ENCODE assay signal across 8 mouse cellular contexts in genomic region chr1:134561770-134562143, GRCm38 (mm10). TPM values are rescaled to one million over a fixed set of nuclear protein-coding genes. Genes with fewer than 3 reads are reported as not detected.
A peak's percentile ranks its signal among the peaks of the same experiment; 100 is the strongest.
DNase-seq lines count a peak whose midpoint lies in the region; ATAC-seq and TF ChIP-seq lines count a peak whose summit lies in the region.

No protein-coding gene starts in this region.

- intact Hi-C loops in heart, postnatal 10 days (cut with DNase I) = no loop called here

- TF ChIP-seq CTCF in E14TG2a.4 (conservative IDR thresholded peaks at IDR 0.05; ENCODE audit: low read length) = no peak

- H3K4me3 ChIP-seq in heart, embryonic 13.5 days = peak overlapping the region; percentile 100
- peak overlapping the region; percentile 99 for H3K4me3 ChIP-seq in E14TG2a.4 (replicated peaks; ENCODE audit: low read length)
- H3K4me3 ChIP-seq in forebrain, embryonic 16.5 days (replicated peaks; ENCODE audit: low read length) = peak overlapping the region; percentile 100
- H3K4me3 ChIP-seq in liver, embryonic 16.5 days (ENCODE audit: low read depth, low read length) = peak overlapping the region; percentile 90

- H3K9ac ChIP-seq in heart, embryonic 13.5 days = peak overlapping the region; percentile 99
- H3K9ac ChIP-seq in forebrain, embryonic 16.5 days (replicated peaks; ENCODE audit: low read depth, low read length) = peak overlapping the region; percentile 99
- H3K9ac ChIP-seq in liver, embryonic 16.5 days (ENCODE audit: low read depth, low read length) = peak overlapping the region; percentile 88

- H3K36me3 ChIP-seq in heart, embryonic 13.5 days = no peaks in the 10 kb centered on the region
- peaks cover 4% of the 10 kb centered on the region; the same call in 1 of the 2 replicates for H3K36me3 ChIP-seq in E14TG2a.4 (ENCODE audit: insufficient read depth, low read length)
- H3K36me3 ChIP-seq in forebrain, embryonic 16.5 days (ENCODE audit: control insufficient read depth, insufficient read depth) = no peaks in the 10 kb centered on the region
- H3K36me3 ChIP-seq in liver, embryonic 16.5 days (ENCODE audit: control insufficient read depth, insufficient read depth) = no peaks in the 10 kb centered on the region

- peaks cover 24% of the 10 kb centered on the region for H3K4me1 ChIP-seq in heart, embryonic 13.5 days
- peaks cover 71% of the 10 kb centered on the region for H3K4me1 ChIP-seq in E14TG2a.4 (replicated peaks; ENCODE audit: low read depth, low read length)
- H3K4me1 ChIP-seq in forebrain, embryonic 16.5 days (replicated peaks; ENCODE audit: control insufficient read depth, insufficient read depth, low read length) = peaks cover 28% of the 10 kb centered on the region
- peaks cover 26% of the 10 kb centered on the region for H3K4me1 ChIP-seq in liver, embryonic 16.5 days (ENCODE audit: control insufficient read depth, low read depth, low read length)

- peak overlapping the region; percentile 91; the same call in 1 of the 2 replicates for H3K27ac ChIP-seq in heart, embryonic 13.5 days (replicated peaks)
- peak overlapping the region; percentile 96; the same call in 1 of the 2 replicates for H3K27ac ChIP-seq in forebrain, embryonic 16.5 days (ENCODE audit: low read length)
- H3K27ac ChIP-seq in liver, embryonic 16.5 days (ENCODE audit: low read length) = no peak overlapping the region; the same call in 1 of the 2 replicates

- H3K9me3 ChIP-seq in heart, embryonic 13.5 days = no peaks in the 10 kb centered on the region
- H3K9me3 ChIP-seq in E14TG2a.4 (ENCODE audit: low read length) = no peaks in the 10 kb centered on the region
- no peaks in the 10 kb centered on the region for H3K9me3 ChIP-seq in forebrain, embryonic 16.5 days (ENCODE audit: control insufficient read depth, low read length)
- no peaks in the 10 kb centered on the region for H3K9me3 ChIP-seq in liver, embryonic 16.5 days (replicated peaks; ENCODE audit: control insufficient read depth, low read length)

- H3K4me2 ChIP-seq in heart, embryonic 13.5 days = peak overlapping the region; percentile 78
- peak overlapping the region; percentile 90 for H3K4me2 ChIP-seq in forebrain, embryonic 16.5 days (ENCODE audit: low read length)
- peak overlapping the region; percentile 99 for H3K4me2 ChIP-seq in liver, embryonic 16.5 days (ENCODE audit: low read depth, low read length)

- no peaks in the 10 kb centered on the region for H3K27me3 ChIP-seq in heart, embryonic 13.5 days (replicated peaks)
- no peaks in the 10 kb centered on the region for H3K27me3 ChIP-seq in E14TG2a.4 (ENCODE audit: insufficient read depth, low read length)
- H3K27me3 ChIP-seq in forebrain, embryonic 16.5 days (replicated peaks; ENCODE audit: control insufficient read depth, insufficient read depth, low read length) = no peaks in the 10 kb centered on the region
- H3K27me3 ChIP-seq in liver, embryonic 16.5 days (ENCODE audit: control insufficient read depth, insufficient read depth, low read depth, low read length) = no peaks in the 10 kb centered on the region

- no peak for ATAC-seq in heart, embryonic 13.5 days (ENCODE audit: extremely low read depth, insufficient number of reproducible peaks, low FRiP score, low TSS enrichment)
- ATAC-seq in forebrain, embryonic 16.5 days = no peak
- ATAC-seq in liver, embryonic 16.5 days (ENCODE audit: low read depth) = no peak

- DNase-seq in heart, postnatal 10 days = no peak
- no peak for DNase-seq in right cerebral cortex, postnatal 14 days
- no peak for DNase-seq in retina, embryonic 14.5 days (ENCODE audit: low spot score)
- no peak for DNase-seq in thymus, adult 18-20 months

- WGBS in heart, embryonic 13.5 days = 21% methylated on average over 7 of the region's 7 CpGs
- WGBS in forebrain, embryonic 16.5 days = 7% methylated on average over 7 of the region's 7 CpGs
- 6% methylated on average over 7 of the region's 7 CpGs for WGBS in liver, embryonic 16.5 days (ENCODE audit: insufficient replicate concordance)

RNA-seq across cellular contexts. Expression of gene Kdm5b, which starts 1.8 kb away (rescaled TPM):
- polyA plus RNA-seq in heart, embryonic 13.5 days (2015; fragmentation: Nextera tagmentation; extraction: Ambion mirVana) = 28.9 and 29.6 TPM in 2 replicates
- 10 to 100 TPM; 27.6 to 34.5 TPM for total RNA-seq in heart, postnatal 10 days (2021)
- 103 and 109 TPM in 2 replicates for polyA plus RNA-seq in forebrain, embryonic 16.5 days (2015; fragmentation: Nextera tagmentation; extraction: Ambion mirVana)
- polyA plus RNA-seq in liver, embryonic 16.5 days (2015; fragmentation: Nextera tagmentation; extraction: Ambion mirVana) = 5.5 and 5.6 TPM in 2 replicates

RNA-seq across cellular contexts. Expression of gene Mgat4e, which starts 12.3 kb away (rescaled TPM):
- not detected in 2 replicates for polyA plus RNA-seq in heart, embryonic 13.5 days (2015; fragmentation: Nextera tagmentation; extraction: Ambion mirVana)
- total RNA-seq in heart, postnatal 10 days (2021) = not detected
- polyA plus RNA-seq in forebrain, embryonic 16.5 days (2015; fragmentation: Nextera tagmentation; extraction: Ambion mirVana) = not detected in 2 replicates
- not detected in 2 replicates for polyA plus RNA-seq in liver, embryonic 16.5 days (2015; fragmentation: Nextera tagmentation; extraction: Ambion mirVana)
